Mouse (Mus musculus) embryonic fibroblast, embryonic 13.5 days (primary cell): Measurements from ENCODE around the gene Lce1g.

Experiments
- CTCF ChIP-seq: IDR thresholded peaks from 2 replicates; pipeline ENCODE4 v1.5.1; 2011; ENCODE audit warnings: mild to moderate bottlenecking, control low read depth, low read length, moderate library complexity, borderline replicate concordance; ENCODE audit not compliant: insufficient read depth
- POLR2A ChIP-seq: IDR thresholded peaks from 2 replicates; pipeline ENCODE4 v1.6.1; 2011; ENCODE audit warnings: low read depth, mild to moderate bottlenecking, control low read depth, low read length, moderate library complexity

DNA sequence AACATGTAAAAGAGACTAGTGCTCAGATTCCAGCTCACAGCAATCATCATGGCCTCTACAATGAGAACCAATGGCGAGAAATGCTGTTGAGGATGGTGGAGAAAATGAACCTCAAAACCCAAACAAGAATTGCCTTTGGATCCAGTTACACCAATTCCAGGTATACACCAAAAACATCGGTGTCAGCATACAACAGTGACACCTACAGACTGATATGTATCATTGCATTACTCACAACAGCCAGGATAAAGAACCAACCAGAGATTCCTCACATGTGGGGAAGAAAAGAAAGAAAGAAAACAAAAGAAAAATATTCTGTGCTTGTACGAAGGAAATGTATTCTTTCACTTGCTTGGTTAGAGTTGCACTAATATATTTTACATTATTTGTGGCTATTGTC is 19.4 kb upstream of the Lce1g start:
- TF ChIP-seq POLR2A (no peak), CTCF (no peak)
